Mouse (Mus musculus) gastrocnemius, postnatal 25 days (tissue): ENCODE measurements around the gene Gm7233. TPM values are rescaled to one million over a fixed set of nuclear protein-coding genes. Genes with fewer than 3 reads are reported as not detected.
"Not testable (repeated sequence)": the region's sequence is repeated elsewhere in the genome, so short reads cannot be mapped to it uniquely, and the experiment has no call there.

Source experiments
- DNase-seq: peaks from one replicate; pipeline ENCODE4 v3.0.0; 2022
- long read RNA-seq, 2 experiments: library from polyadenylated mRNA; stranded (forward); transcript quantifications; one replicate each; pipeline ENCODE4 v2.0.0; 2021
- total RNA-seq, 2 experiments: library from RNA; stranded (reverse); gene quantifications; 1 replicate in 1 of 2; 2 replicates in 1 of 2; pipeline ENCODE4 v1.2.3; 2021

Gene Gm7233
- not detected for total RNA-seq
- long read RNA-seq, experiment 1, result 0 reads
- long read RNA-seq, experiment 2, result 0 reads

DNA sequence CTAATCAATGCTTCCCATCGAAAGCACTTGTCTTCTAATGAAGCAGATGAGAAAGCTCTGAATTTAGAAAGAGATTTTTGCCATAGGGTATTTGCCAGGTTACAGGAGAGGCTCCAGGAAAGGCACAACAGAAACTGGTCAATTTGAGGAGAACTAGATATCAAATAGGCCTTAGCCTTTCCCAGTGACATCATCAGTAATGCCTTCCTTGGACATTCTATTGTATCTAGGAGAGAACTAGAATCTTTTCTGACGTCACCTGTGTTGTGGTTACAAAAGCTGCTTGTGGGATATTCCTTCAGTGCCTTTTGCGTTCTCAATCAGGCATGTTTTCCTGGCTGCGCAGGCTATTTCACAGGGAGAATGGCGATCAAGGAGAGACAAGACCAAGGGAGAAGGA lies at the start of gene Gm7233:
Gene Gm7233 (plus strand): TSS at position 301 of the 400 bp plus-strand sequence.
- DNase-seq, result not testable (repeated sequence)

DNA sequence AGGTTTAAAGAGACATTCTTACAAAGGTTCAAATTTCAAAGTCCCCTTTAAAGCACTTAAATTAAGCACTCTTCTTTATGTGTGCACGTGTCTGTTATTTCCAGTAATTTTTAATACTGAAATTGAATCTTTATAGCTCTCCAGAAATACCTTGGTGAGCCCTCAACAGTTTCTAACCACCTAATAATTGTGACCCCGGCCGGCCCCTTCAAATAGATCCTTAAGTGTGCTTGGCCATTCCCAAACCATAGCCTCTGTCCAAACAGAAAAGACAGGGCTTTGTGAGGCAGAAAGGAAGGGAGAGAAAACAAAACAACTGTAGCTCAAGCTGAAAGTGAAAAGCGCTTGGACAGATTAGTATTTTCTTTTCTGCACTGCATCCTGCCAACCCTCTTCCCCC lies 12.5 kb upstream of the Gm7233 start:
- not testable (repeated sequence) for DNase-seq

DNA sequence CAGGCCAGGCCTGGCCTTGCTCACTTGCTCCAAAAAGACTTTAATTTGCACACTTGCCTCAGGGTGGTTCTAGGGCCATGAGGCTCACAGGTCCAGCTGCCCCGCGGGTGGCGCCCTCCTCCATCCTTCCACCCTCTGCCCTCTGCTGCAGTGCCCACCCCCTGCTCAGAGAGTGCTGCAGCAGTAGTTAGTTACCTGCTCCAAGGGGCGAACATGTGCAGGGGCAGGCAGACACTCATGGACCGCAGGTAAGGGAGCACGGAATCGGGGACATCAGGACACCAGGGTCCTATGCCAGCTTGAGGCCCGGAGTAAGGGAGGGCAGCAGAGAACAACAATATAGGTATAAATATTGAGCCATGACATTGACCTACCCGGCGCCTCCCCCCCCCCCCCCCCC lies 11.7 kb upstream of the Gm7233 start:
- not testable (repeated sequence) for DNase-seq

DNA sequence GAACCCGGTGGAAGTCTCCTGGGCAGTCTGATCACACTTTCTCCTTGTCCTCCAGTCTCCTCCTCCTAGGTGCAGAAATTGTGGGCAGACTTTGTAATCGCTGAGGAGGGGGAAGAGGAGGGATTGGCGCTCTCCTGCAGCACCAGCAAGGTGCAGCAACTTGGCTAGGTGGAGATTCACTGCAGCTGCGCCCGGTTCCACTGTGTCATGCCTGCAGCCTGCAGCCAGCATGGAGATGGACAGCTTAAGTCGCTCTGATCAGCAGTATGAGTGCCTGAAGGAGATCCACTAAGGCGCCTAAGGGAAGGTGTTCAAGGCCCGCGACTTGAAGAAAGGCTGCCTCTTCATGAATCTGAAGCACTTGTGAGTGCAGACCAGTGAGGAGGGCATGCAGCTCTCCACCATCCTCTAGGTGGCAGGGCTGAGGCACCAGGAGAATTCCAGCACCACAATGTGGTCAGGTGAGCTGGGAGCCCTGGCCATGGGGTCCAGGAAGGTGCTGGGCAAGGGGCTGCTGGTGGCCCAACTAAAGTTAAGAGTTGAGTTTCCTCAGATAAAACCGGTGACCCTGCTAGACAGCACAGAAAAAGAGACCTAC lies 11.0 kb upstream of the Gm7233 start:
- DNase-seq, result not testable (repeated sequence)

DNA sequence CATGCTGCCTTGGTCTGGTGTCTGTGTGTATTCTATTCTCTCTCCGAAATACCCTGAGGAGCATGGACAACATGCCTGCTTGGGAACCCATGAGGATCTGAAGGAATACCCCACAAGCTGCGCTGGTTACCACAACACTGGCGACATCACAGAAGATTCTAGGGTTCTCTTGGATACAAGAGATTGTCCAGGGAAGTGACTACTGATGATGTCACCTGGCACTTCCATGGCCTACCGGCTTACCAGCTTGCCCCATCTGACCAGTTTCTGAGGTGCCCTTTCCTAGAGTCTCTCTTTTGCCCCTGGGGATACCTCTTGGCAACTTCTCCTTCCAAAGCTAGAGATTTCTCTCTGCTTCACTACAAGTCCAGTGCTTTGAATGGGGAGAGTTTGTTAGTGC lies 55.5 kb downstream of the Gm7233 start, which contains the start of gene Gm8122:
Gene Gm8122 (minus strand): TSS at position 101 of the 400 bp plus-strand sequence.
- not testable (repeated sequence) for DNase-seq

Other genes with a start within 250 kb of the Gm7233 start
- gene Gm8082, start 186.2 kb upstream of the Gm7233 start, total RNA-seq, result not detected
- gene Gm10376, start 164.2 kb upstream of the Gm7233 start, total RNA-seq, result not detected
- not detected for gene Gm8094, start 103.2 kb upstream of the Gm7233 start, total RNA-seq
- not detected for gene Gm8104, start 79.3 kb upstream of the Gm7233 start, total RNA-seq
- not detected for gene Gm8122, start 55.4 kb downstream of the Gm7233 start, total RNA-seq
- gene Gm8126, start 78.8 kb downstream of the Gm7233 start, total RNA-seq, result not detected
- not detected for gene Gm9732, start 95.2 kb downstream of the Gm7233 start, total RNA-seq
- not detected for gene Gm8127, start 114.0 kb downstream of the Gm7233 start, total RNA-seq
- not detected for gene 1700001F09Rik, start 167.9 kb downstream of the Gm7233 start, total RNA-seq
- not detected for gene Gm8138, start 236.5 kb downstream of the Gm7233 start, total RNA-seq